Mouse (Mus musculus) cerebellum, adult 2 months (tissue): ENCODE measurements at regions not wholly inside any gene's neighbourhood (a gene's known extent, or its start where the extent isn't known, plus 50 kb on each side); places are given as distances from the start of the nearest gene placed in this dataset.

Experiments used
- DNase-seq, 2 experiments: peaks; one replicate each; pipeline ENCODE4 v3.0.0; 2021
- H3K27ac ChIP-seq: fragments of 200-500 bp; 2 replicates; pipeline ENCODE4 v1.5.1; 2012; ENCODE audit warnings: low read length, control low read depth, inconsistent platforms; ENCODE audit not compliant: insufficient read depth
- H3K27me3 ChIP-seq: fragments of 200-500 bp; 2 replicates; pipeline ENCODE4 v1.6.1; 2012; ENCODE audit warnings: inconsistent platforms, mild to moderate bottlenecking, low read length, moderate library complexity; ENCODE audit not compliant: control insufficient read depth, insufficient read depth
- H3K4me1 ChIP-seq: fragments of 200-500 bp; 2 replicates; pipeline ENCODE4 v1.6.1; 2011; ENCODE audit warnings: low read length; ENCODE audit not compliant: control insufficient read depth, insufficient read depth
- H3K4me3 ChIP-seq: fragments of 200-500 bp; replicated peaks from 2 replicates; pipeline ENCODE3; 2011; ENCODE audit warnings: mild to moderate bottlenecking, low read depth, low read length, control low read depth; ENCODE audit not compliant: insufficient read depth
- CTCF ChIP-seq: fragments of 200-500 bp; IDR thresholded peaks from 2 replicates; pipeline ENCODE4 v1.5.1; 2011; ENCODE audit warnings: low read depth, mild to moderate bottlenecking, control low read depth, low read length, moderate library complexity, borderline replicate concordance; ENCODE audit not compliant: insufficient read depth
- POLR2A ChIP-seq: fragments of 200-500 bp; IDR thresholded peaks from 2 replicates; pipeline ENCODE4 v1.6.1; 2011; ENCODE audit warnings: low read length, control low read depth, borderline replicate concordance; ENCODE audit not compliant: insufficient read depth
- WGBS: fragments of 180-500 bp; shearing (Covaris S2); methylation state at CpG from one replicate; pipeline ENCODE4 v1.1.7; 2018; 5-methylcytosine and 5-hydroxymethylcytosine counted together

GRCm38 (mm10) chr11:105538421-105539210 is 51.2 kb upstream of the Tanc2 start:
- no peaks in the 10 kb centered on the region for H3K4me1 ChIP-seq
- no peak for TF ChIP-seq CTCF
- TF ChIP-seq POLR2A, result no peak
- WGBS, result 91% methylated on average over 7 of the region's 7 CpGs

GRCm38 (mm10) chr11:105532616-105533015 is 57.2 kb upstream of the Tanc2 start:
- Histone ChIP-seq H3K4me1 (no peaks in the 10 kb centered on the region), H3K4me3 (no peak overlapping the region), H3K27me3 (no peaks in the 10 kb centered on the region), H3K27ac (no peak overlapping the region)
- 89% methylated on average over 5 of the region's 5 CpGs for WGBS
- no peak for TF ChIP-seq CTCF
- no peak for TF ChIP-seq POLR2A
- DNase-seq, result no peak

More at GRCm38 (mm10) chr11:105538421-105539210, 51.2 kb upstream of the Tanc2 start:
- no peak overlapping the region for H3K4me3 ChIP-seq
- H3K27ac ChIP-seq, result no peak overlapping the region
- H3K27me3 ChIP-seq, result no peaks in the 10 kb centered on the region
- no peak for DNase-seq

- Histone ChIP-seq H3K27ac (no peak overlapping the region), H3K27me3 (no peaks in the 10 kb centered on the region), H3K4me1 (no peaks in the 10 kb centered on the region), H3K4me3 (no peak overlapping the region)
- TF ChIP-seq POLR2A (no peak), CTCF (no peak)
- WGBS, result 47% methylated on average over 10 of the region's 10 CpGs
- DNase-seq, result peak in 1 of 2 experiments; percentile 12
Observed at GRCm38 (mm10) chr11:105530711-105531157, 59.1 kb upstream of the Tanc2 start.

GRCm38 (mm10) chr11:105526066-105526465 is 63.7 kb upstream of the Tanc2 start:
- WGBS, result 96% methylated on average over 4 of the region's 4 CpGs
- DNase-seq, result no peak
- Histone ChIP-seq H3K27ac (no peak overlapping the region), H3K4me1 (peaks cover 2% of the 10 kb centered on the region; the same call in 1 of the 2 replicates), H3K4me3 (no peak overlapping the region), H3K27me3 (no peaks in the 10 kb centered on the region)
- TF ChIP-seq CTCF (no peak), POLR2A (no peak)

GRCm38 (mm10) chr11:105525608-105526007 is 64.2 kb upstream of the Tanc2 start:
- no peak overlapping the region for H3K4me3 ChIP-seq
- TF ChIP-seq POLR2A (no peak), CTCF (no peak)
- no peak overlapping the region for H3K27ac ChIP-seq
- H3K4me1 ChIP-seq, result peaks cover 6% of the 10 kb centered on the region; the same call in 1 of the 2 replicates
- H3K27me3 ChIP-seq, result no peaks in the 10 kb centered on the region
- no peak for DNase-seq
- 62% methylated on average over 5 of the region's 5 CpGs for WGBS

- Histone ChIP-seq H3K27me3 (no peaks in the 10 kb centered on the region), H3K4me1 (peaks cover 7% of the 10 kb centered on the region; the same call in 1 of the 2 replicates), H3K4me3 (no peak overlapping the region), H3K27ac (no peak overlapping the region)
- DNase-seq, result no peak
- TF ChIP-seq CTCF (no peak), POLR2A (no peak)
- WGBS, result 87% methylated on average over 8 of the region's 8 CpGs
Observed at GRCm38 (mm10) chr11:105524400-105524799, 65.4 kb upstream of the Tanc2 start.

- Histone ChIP-seq H3K27ac (no peak overlapping the region), H3K4me1 (peaks cover 7% of the 10 kb centered on the region; the same call in 1 of the 2 replicates), H3K4me3 (no peak overlapping the region), H3K27me3 (no peaks in the 10 kb centered on the region)
- 79% methylated on average over 8 of the region's 8 CpGs for WGBS
- DNase-seq, result no peak
- TF ChIP-seq CTCF, result no peak
Observed at GRCm38 (mm10) chr11:105523765-105524164, 66.0 kb upstream of the Tanc2 start.

- no peak overlapping the region for H3K27ac ChIP-seq
- H3K27me3 ChIP-seq, result no peaks in the 10 kb centered on the region
- TF ChIP-seq POLR2A (no peak), CTCF (no peak)
- no peak overlapping the region for H3K4me3 ChIP-seq
- DNase-seq, result peak; percentile 65 to 84
- 29% methylated on average over 3 of the region's 3 CpGs for WGBS
- peaks cover 7% of the 10 kb centered on the region; the same call in 1 of the 2 replicates for H3K4me1 ChIP-seq
Observed at GRCm38 (mm10) chr11:105520398-105520797, 63.9 kb upstream of the March10 start.
